Mouse (Mus musculus): ENCODE measurements around the gene Gorab.

Gene Gorab

DNA sequence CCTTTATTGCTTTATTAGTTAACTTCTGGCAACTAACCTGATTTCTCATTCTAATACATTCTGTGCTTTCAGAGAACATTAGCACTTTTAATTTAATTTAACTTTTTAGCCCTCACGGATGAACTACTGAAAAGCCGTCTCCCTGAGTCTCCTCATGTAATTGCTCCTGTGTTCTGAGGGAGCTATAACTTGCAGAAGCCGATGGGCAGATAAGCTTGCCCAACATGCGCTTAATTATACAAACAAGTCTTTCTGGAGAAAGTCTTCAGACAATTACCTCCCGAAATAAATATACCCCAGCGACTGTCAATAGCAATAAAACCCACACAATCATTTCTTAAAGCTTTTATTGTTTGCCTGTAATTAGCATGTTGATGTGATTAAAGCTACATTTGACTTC, 45.7 kb downstream of the Gorab start:
- DNase-seq (ENCODE audit: low spot score), result no peak

DNA sequence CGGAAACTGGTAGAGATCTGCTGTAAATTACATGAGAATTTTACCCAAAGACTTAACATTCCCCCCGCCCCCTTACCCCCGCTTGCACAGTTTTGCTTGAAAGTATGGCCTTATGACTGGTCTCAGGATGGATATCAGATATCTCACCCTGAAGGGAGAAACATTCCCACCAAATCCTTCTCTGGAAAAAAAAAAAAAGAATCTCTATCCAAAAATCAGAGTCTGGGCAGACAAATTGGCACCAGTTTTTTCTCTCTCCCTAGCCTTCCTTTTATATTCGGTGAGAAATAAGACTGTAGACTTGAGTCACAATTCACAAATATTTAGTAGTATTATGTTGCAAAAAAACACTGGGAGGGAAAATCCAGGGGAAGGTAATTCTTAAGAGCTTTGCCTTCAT, 47.3 kb downstream of the Gorab start:
- no peak for DNase-seq (ENCODE audit: low spot score)

DNA sequence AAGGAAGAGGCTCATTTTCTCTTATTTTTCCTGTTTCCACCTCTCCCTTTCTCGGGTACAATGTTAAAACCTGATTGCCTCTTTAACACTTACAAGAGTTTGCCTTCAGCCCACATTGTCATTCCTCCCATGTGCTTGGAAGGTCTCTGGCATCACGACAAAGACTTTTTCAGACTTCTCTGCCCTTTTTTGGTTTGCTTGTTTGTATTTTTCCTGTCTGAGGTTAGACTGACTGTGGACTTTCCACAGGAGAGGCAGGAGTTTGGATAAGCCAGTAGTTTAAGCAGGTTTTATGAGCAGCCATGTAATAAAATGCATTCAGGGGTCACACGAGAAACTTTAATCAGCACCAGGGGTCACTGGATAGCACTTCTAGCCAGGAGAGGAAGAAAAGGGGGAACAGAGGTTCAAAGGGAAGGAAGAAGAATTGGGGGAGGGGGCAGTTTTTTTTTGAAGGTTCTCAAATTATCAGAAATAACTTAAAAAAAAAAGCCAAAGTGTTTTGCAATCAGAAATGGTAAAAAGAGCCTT, 47.8 kb downstream of the Gorab start:
- no peak for DNase-seq (ENCODE audit: low spot score)

DNA sequence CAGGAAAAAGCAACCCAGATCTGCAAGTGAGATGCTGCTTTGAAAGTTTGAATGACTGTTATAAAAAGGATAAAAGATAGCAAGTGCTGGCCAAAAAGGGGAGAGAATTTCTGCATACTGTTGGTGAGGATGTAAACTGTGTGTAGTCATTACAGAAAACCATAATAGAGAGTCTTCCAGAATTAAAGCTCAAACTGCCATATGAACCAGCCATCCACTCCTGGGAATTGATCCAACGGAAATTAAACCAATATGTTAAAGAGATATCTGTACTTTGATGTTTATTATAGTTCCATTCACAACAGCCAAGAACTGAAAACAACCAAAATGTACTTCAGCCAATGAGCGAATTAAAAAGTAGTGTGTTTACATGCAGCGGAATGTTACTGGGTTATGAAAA, 52.5 kb downstream of the Gorab start:
- DNase-seq (ENCODE audit: low spot score), result no peak

DNA sequence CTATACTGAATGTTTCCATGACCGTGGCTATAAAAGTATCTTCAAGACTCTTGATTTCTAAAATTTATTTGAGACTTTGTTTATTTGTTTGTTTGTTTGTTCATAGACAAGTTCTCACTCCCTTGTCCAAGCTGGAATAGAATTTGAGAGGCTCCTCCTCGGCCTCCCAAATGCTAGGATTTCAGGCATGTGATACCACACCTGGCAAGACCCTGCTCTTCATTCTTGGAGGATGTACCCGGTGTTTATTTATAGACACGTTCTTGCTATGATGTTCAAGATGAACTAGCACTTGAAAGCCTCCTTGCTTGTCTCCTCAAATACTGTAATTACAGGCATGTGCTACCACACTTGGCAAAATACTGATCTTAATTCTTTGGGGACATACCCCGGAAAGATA, 57.9 kb downstream of the Gorab start:
- DNase-seq (ENCODE audit: low spot score), result no peak

DNA sequence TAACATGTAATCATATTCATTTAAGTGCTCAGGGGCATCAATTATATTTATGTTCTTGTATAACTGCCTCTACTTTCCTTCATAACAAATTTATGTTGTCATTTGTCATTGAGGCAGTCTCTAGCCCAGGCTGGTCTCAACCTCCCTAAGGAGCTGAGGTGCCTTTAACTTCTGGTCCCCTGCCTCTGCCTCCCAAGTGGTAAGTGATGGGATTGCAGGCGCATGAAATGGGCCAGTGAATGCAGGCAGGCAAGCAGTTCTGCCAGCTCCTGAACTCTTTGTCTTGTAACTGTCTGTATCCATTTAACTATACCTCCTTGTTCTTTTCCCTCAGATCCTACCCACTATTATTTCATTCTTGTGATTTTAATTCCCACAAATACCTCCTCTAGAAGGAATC, 58.5 kb downstream of the Gorab start:
- no peak for DNase-seq (ENCODE audit: low spot score)

DNA sequence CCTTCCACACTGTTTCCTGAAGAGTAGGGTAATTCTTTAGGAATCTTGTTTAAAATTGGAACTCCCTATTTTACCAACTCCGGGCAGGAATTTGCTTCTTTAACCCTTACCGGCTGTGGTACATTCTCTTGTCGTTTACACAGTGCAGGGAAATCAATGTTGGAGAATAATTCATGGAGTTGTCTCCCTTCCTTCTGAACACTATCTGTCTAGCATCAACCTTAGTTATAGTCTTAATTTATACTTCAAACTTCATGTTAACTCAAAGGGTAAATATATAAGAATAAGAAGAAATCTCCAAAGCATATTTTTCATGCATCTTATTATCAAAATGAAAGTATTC, 64.3 kb downstream of the Gorab start:
- no peak for DNase-seq (ENCODE audit: low spot score)

DNA sequence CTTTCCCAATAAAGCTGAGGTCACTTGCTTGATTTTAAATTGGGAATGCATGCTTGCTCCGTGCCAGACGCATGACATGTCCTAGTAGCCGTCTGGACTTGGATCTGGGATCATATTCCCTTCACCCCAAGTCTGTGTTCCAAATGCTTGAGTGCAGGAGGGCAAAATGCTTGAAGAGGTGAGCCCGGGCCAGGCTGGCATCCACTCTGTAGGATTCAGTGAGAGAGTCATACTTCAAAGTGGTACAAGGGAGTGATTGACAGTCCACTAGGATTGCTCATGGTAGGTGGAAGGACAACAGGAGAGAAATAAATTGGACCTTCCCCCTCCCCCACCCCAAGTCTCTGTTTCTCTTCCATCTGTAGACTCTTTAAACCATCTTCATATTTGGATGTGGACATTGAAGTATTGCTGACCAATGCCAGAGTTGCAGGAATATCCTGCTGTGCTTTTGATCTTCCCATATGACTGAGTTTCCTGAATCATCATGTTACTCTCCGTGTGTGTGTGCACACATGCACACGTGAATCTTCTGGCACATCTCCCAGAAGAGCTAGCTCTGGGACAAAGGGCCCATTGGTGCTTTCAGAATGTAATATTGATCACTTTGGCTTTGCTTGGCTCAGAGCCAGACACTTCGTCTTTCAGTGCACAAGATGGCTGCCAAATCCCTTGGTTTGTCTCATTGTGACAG, 64.8 kb downstream of the Gorab start:
- DNase-seq (ENCODE audit: low spot score), result no peak

DNA sequence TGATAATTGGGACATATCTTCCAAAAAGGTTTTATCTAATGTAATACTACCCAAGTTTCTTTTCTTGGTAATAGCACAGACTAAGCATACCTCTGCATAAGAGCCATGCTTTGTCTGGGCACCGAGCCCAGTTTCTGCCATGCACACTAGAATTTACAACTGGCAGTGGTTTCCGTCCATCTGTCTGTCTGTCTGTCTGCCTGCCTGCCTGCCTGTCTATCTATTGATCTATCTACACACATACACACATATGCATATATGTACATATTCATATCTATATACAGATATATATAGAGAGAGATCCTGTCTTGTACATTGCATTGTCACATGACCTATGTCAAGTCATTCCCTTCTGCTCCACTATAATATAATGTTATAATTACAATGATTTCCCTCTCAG, 65.6 kb downstream of the Gorab start:
- no peak for DNase-seq (ENCODE audit: low spot score)

All from testis, postnatal 14 days (tissue).